ENCODE assay signal across 9 mouse cellular contexts in the genomic region with DNA sequence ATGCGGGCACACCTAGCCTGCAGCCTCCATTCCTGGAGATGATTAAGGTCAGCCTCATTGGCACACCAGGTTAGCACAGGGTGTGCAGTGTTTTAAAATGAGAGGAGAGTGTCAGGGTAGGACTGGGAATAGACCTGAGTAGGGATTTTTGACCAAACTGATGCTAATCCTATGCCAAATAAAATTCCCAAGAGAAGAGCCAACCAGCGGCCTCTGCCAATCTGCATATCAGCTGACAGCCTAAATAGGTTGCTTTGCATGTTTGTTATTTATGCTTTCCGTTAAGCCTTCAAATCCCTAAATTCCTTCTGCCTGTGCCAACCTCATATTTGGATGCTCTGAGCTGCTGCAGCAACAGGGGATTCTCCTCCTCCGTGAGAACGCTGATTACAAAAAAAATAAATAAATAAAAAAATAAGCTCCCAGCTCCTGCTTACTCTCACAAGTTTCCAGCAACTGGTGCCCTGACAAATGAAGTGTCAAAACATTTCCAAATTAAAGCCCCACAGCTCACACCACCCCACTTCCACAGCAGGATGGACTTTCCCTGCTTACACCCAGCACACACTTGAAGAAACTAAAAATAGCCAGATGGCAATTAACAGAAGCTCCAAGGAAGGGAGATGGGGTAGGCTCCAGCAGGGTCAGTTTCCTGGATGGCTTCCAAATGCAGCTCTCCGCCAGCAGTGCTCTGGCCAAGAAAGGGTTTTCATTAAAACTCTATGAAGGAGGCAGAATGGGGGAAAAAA.
DNase-seq lines count a peak whose midpoint lies in the region; ATAC-seq and TF ChIP-seq lines count a peak whose summit lies in the region.
"Had no signal": no experiment of that assay in that cellular context is flagged by ENCODE, and none has a peak within 500 bp of the region (broad histone marks: within the 10 kb centered on the region; RNA-seq: fewer than 3 reads in every experiment).

No protein-coding gene starts in this region.

- peak; percentile 96 for ATAC-seq in forebrain, embryonic 13.5 days
- no peak for ATAC-seq in forebrain, embryonic 11.5 days (replicated peaks; ENCODE audit: low FRiP score)
- ATAC-seq in liver, postnatal 0 days, result no peak
- ATAC-seq in liver, embryonic 16.5 days (ENCODE audit: low read depth), result no peak

- H3K27ac ChIP-seq in forebrain, embryonic 13.5 days, result no peak overlapping the region
- no peak overlapping the region for H3K27ac ChIP-seq in forebrain, embryonic 11.5 days (ENCODE audit: low read depth, low read length)
- H3K27ac ChIP-seq in liver, postnatal 0 days (ENCODE audit: low read depth), result no peak overlapping the region
- no peak overlapping the region for H3K27ac ChIP-seq in liver, embryonic 16.5 days (ENCODE audit: low read length)
- H3K27ac ChIP-seq: neural tube, embryonic 13.5 days had no signal

- peaks cover 29% of the 10 kb centered on the region for H3K4me1 ChIP-seq in forebrain, embryonic 13.5 days
- H3K4me1 ChIP-seq in forebrain, embryonic 11.5 days (replicated peaks; ENCODE audit: control insufficient read depth, insufficient read depth, low read length), result no peaks in the 10 kb centered on the region
- H3K4me1 ChIP-seq in liver, postnatal 0 days (ENCODE audit: insufficient read depth), result no peaks in the 10 kb centered on the region
- no peaks in the 10 kb centered on the region; the same call in 1 of the 2 replicates for H3K4me1 ChIP-seq in liver, embryonic 16.5 days (ENCODE audit: control insufficient read depth, low read depth, low read length)

- H3K4me3 ChIP-seq in forebrain, embryonic 13.5 days, result no peak overlapping the region
- no peak overlapping the region for H3K4me3 ChIP-seq in forebrain, embryonic 11.5 days (ENCODE audit: low read depth, low read length)
- no peak overlapping the region for H3K4me3 ChIP-seq in liver, postnatal 0 days (ENCODE audit: low read depth, low read length)
- no peak overlapping the region for H3K4me3 ChIP-seq in liver, embryonic 16.5 days (ENCODE audit: low read depth, low read length)
- H3K4me3 ChIP-seq: neural tube, embryonic 13.5 days had no signal

- no peak for DNase-seq in forebrain, embryonic 11.5 days (ENCODE audit: low spot score)
- peak; percentile 9 for DNase-seq in liver
- DNase-seq in liver, postnatal 0 days, result no peak
- DNase-seq in cerebellum, postnatal 10 days, result peak; percentile 89 to 92
- no peak for DNase-seq in gastrocnemius, postnatal 10 days
- no peak for DNase-seq in testis, postnatal 14 days (ENCODE audit: low spot score)

- peak overlapping the region; percentile 23 for H3K4me2 ChIP-seq in forebrain, embryonic 13.5 days
- H3K4me2 ChIP-seq in forebrain, embryonic 11.5 days (ENCODE audit: low read depth, low read length, severe bottlenecking), result no peak overlapping the region
- no peak overlapping the region for H3K4me2 ChIP-seq in liver, postnatal 0 days (ENCODE audit: low read depth, low read length)
- 0 out of 2 replicates have a peak overlapping the region, but pooled peaks have one; percentile 2 for H3K4me2 ChIP-seq in liver, embryonic 16.5 days (ENCODE audit: low read depth, low read length)
- H3K4me2 ChIP-seq: neural tube, embryonic 13.5 days had no signal

- TF ChIP-seq EP300 in liver, postnatal 0 days (IDR thresholded peaks at IDR 0.05; ENCODE audit: low read depth), result no peak

- no peaks in the 10 kb centered on the region for H3K36me3 ChIP-seq in forebrain, embryonic 13.5 days (ENCODE audit: poor library complexity, severe bottlenecking)
- H3K36me3 ChIP-seq in forebrain, embryonic 11.5 days (ENCODE audit: control insufficient read depth, insufficient read depth, low read length), result no peaks in the 10 kb centered on the region
- no peaks in the 10 kb centered on the region for H3K36me3 ChIP-seq in liver, postnatal 0 days (replicated peaks; ENCODE audit: insufficient read depth, low read length)
- H3K36me3 ChIP-seq in liver, embryonic 16.5 days (ENCODE audit: control insufficient read depth, insufficient read depth), result no peaks in the 10 kb centered on the region
- H3K36me3 ChIP-seq: neural tube, embryonic 13.5 days had no signal

- H3K9me3 ChIP-seq in forebrain, embryonic 13.5 days (replicated peaks), result no peaks in the 10 kb centered on the region
- no peaks in the 10 kb centered on the region for H3K9me3 ChIP-seq in forebrain, embryonic 11.5 days (ENCODE audit: control insufficient read depth, low read length)
- H3K9me3 ChIP-seq in liver, postnatal 0 days (ENCODE audit: low read length), result no peaks in the 10 kb centered on the region
- no peaks in the 10 kb centered on the region for H3K9me3 ChIP-seq in liver, embryonic 16.5 days (replicated peaks; ENCODE audit: control insufficient read depth, low read length)
- H3K9me3 ChIP-seq: neural tube, embryonic 13.5 days had no signal

- no peaks in the 10 kb centered on the region for H3K27me3 ChIP-seq in forebrain, embryonic 13.5 days
- no peaks in the 10 kb centered on the region for H3K27me3 ChIP-seq in forebrain, embryonic 11.5 days (ENCODE audit: control insufficient read depth, insufficient read depth, low read length)
- no peaks in the 10 kb centered on the region for H3K27me3 ChIP-seq in liver, postnatal 0 days (ENCODE audit: insufficient read depth, low read length)
- H3K27me3 ChIP-seq in liver, embryonic 16.5 days (ENCODE audit: control insufficient read depth, insufficient read depth, low read depth, low read length), result no peaks in the 10 kb centered on the region
- H3K27me3 ChIP-seq: neural tube, embryonic 13.5 days had no signal

- no peak overlapping the region; the same call in 1 of the 2 replicates for H3K9ac ChIP-seq in forebrain, embryonic 13.5 days
- H3K9ac ChIP-seq in forebrain, embryonic 11.5 days (ENCODE audit: low read length), result no peak overlapping the region
- no peak overlapping the region for H3K9ac ChIP-seq in liver, postnatal 0 days (replicated peaks)
- H3K9ac ChIP-seq in liver, embryonic 16.5 days (ENCODE audit: low read depth, low read length), result no peak overlapping the region
- H3K9ac ChIP-seq: neural tube, embryonic 13.5 days had no signal

- WGBS in forebrain, embryonic 13.5 days, result 24% methylated on average over 6 of the region's 6 CpGs
- 69% methylated on average over 6 of the region's 6 CpGs for WGBS in forebrain, embryonic 11.5 days
- 49% methylated on average over 6 of the region's 6 CpGs for WGBS in liver, postnatal 0 days (ENCODE audit: insufficient replicate concordance)
- 31% methylated on average over 6 of the region's 6 CpGs for WGBS in liver, embryonic 16.5 days (ENCODE audit: insufficient replicate concordance)

- TF ChIP-seq CTCF in liver, postnatal 0 days (IDR thresholded peaks at IDR 0.05; ENCODE audit: low read depth), result no peak

Comparison
In these comparisons a context has a peak if more than half of its experiments do, and no peak if none do; other contexts are left out.
1. H3K4me2 ChIP-seq: peak in forebrain, embryonic 13.5 days (single experiment) and liver, embryonic 16.5 days (single experiment); none in forebrain, embryonic 11.5 days (single experiment) and liver, postnatal 0 days (single experiment).
2. DNase-seq: peak in liver (single experiment) and cerebellum, postnatal 10 days (2 of 2); none in forebrain, embryonic 11.5 days (single experiment), liver, postnatal 0 days (single experiment), gastrocnemius, postnatal 10 days (single experiment) and testis, postnatal 14 days (single experiment).